Mouse (Mus musculus) lung, postnatal 0 days (tissue): Measurements from ENCODE around the gene Fmnl3.

Experiments
- CTCF ChIP-seq: IDR thresholded peaks from 2 replicates; pipeline ENCODE4 v1.5.1; 2016; ENCODE audit warnings: antibody characterized with exemption, mild to moderate bottlenecking
- EP300 ChIP-seq: IDR thresholded peaks from 2 replicates; pipeline ENCODE4 v1.6.1; 2016; ENCODE audit warnings: antibody characterized with exemption, mild to moderate bottlenecking, control low read depth

GRCm38 (mm10) chr15:99283456-99283855 is 86.8 kb downstream of the Fmnl3 start:
- TF ChIP-seq CTCF (peak; percentile 63), EP300 (no peak)
